Mouse (Mus musculus) neural tube, embryonic 12.5 days (tissue): ENCODE data around the gene Gm17416. TPM values are rescaled to one million over a fixed set of nuclear protein-coding genes. Genes with fewer than 3 reads are reported as not detected.

Experiments used
- ATAC-seq: fragments of 200-750 bp; cut with Nextera tagmentation; 2 replicates; pipeline ENCODE4 v1.8.0; 2017; ENCODE audit warnings: low read depth, mild to moderate bottlenecking, moderate TSS enrichment, moderate library complexity; ENCODE audit not compliant: low FRiP score
- H3K27ac ChIP-seq: fragments of 300-500 bp; sonication (generic); 2 replicates; pipeline ENCODE4 v1.5.1; 2016
- H3K27me3 ChIP-seq: fragments of 300-500 bp; sonication (generic); replicated peaks from 2 replicates; pipeline ENCODE4 v1.6.1; 2016; ENCODE audit warnings: mild to moderate bottlenecking
- H3K36me3 ChIP-seq: fragments of 300-500 bp; sonication (generic); 2 replicates; pipeline ENCODE4 v1.6.1; 2016; ENCODE audit warnings: mild to moderate bottlenecking
- H3K4me1 ChIP-seq: fragments of 300-500 bp; sonication (generic); 2 replicates; pipeline ENCODE4 v1.6.1; 2016
- H3K4me2 ChIP-seq: fragments of 300-500 bp; sonication (generic); replicated peaks from 2 replicates; pipeline ENCODE4 v1.6.1; 2016; ENCODE audit warnings: mild to moderate bottlenecking
- H3K4me3 ChIP-seq: fragments of 300-500 bp; sonication (generic); 2 replicates; pipeline ENCODE4 v1.5.1; 2016
- H3K9ac ChIP-seq: fragments of 300-500 bp; sonication (generic); 2 replicates; pipeline ENCODE4 v1.6.1; 2016; ENCODE audit warnings: mild to moderate bottlenecking
- H3K9me3 ChIP-seq: fragments of 300-500 bp; sonication (generic); 2 replicates; pipeline ENCODE4 v1.6.1; 2016; ENCODE audit warnings: mild to moderate bottlenecking
- WGBS: fragments of 180-500 bp; shearing (Covaris S2); methylation state at CpG from one replicate; pipeline ENCODE4 v1.1.7; 2016; 5-methylcytosine and 5-hydroxymethylcytosine counted together
- polyA plus RNA-seq: library from polyadenylated mRNA; unstranded; fragments of >200 nt; fragmentation: Nextera tagmentation; extraction: Ambion mirVana; gene quantifications from 2 replicates; pipeline ENCODE4 v1.2.1, GENCODE M21; 2016

Gene Gm17416
- not detected in 2 replicates for polyA plus RNA-seq

GRCm38 (mm10) chr2:152569038-152569437, at the start of gene Gm17416:
Gene Gm17416 (plus strand): TSS chr2:152569338.
- no peaks in the 10 kb centered on the region for H3K4me1 ChIP-seq
- H3K4me3 ChIP-seq = no peak within 1 kb of the TSS
- no peaks in the 10 kb centered on the region for H3K36me3 ChIP-seq
- no peak within 1 kb of the TSS for H3K27ac ChIP-seq
- no peak within 1 kb of the TSS for H3K9ac ChIP-seq
- H3K27me3 ChIP-seq = no peaks in the 10 kb centered on the region
- WGBS = 92% methylated on average over 5 of the region's 5 CpGs
- no peaks in the 10 kb centered on the region for H3K9me3 ChIP-seq
- no peak for ATAC-seq
- H3K4me2 ChIP-seq = no peak within 1 kb of the TSS

GRCm38 (mm10) chr2:152539944-152540710, 29.0 kb upstream of the Gm17416 start, which contains the start of gene Defb29:
Gene Defb29 (minus strand): TSS chr2:152540098.
- ATAC-seq = no peak
- Histone ChIP-seq H3K9me3 (no peaks in the 10 kb centered on the region), H3K27me3 (no peaks in the 10 kb centered on the region), H3K4me2 (no peak within 1 kb of the TSS), H3K4me3 (no peak within 1 kb of the TSS), H3K36me3 (no peaks in the 10 kb centered on the region), H3K4me1 (no peaks in the 10 kb centered on the region), H3K9ac (no peak within 1 kb of the TSS), H3K27ac (no peak within 1 kb of the TSS)
- 50% methylated on average over 13 of the region's 13 CpGs for WGBS

- Histone ChIP-seq H3K9ac (no peak overlapping the region), H3K4me1 (no peaks in the 10 kb centered on the region), H3K27me3 (no peaks in the 10 kb centered on the region), H3K4me3 (no peak overlapping the region), H3K9me3 (no peaks in the 10 kb centered on the region), H3K4me2 (no peak overlapping the region), H3K27ac (no peak overlapping the region), H3K36me3 (no peaks in the 10 kb centered on the region)
- WGBS = 88% methylated on average over 9 of the region's 9 CpGs
- no peak for ATAC-seq
Measured at GRCm38 (mm10) chr2:152541979-152542378, 27.2 kb upstream of the Gm17416 start.

GRCm38 (mm10) chr2:152542897-152543296, 26.2 kb upstream of the Gm17416 start:
- WGBS = 68% methylated on average over 2 of the region's 2 CpGs
- Histone ChIP-seq H3K36me3 (no peaks in the 10 kb centered on the region), H3K27ac (no peak overlapping the region), H3K9me3 (no peaks in the 10 kb centered on the region), H3K4me2 (no peak overlapping the region), H3K27me3 (no peaks in the 10 kb centered on the region), H3K4me1 (no peaks in the 10 kb centered on the region), H3K4me3 (no peak overlapping the region), H3K9ac (no peak overlapping the region)
- ATAC-seq = no peak

GRCm38 (mm10) chr2:152543478-152543877, 25.7 kb upstream of the Gm17416 start:
- Histone ChIP-seq H3K4me2 (no peak overlapping the region), H3K36me3 (no peaks in the 10 kb centered on the region), H3K27me3 (no peaks in the 10 kb centered on the region), H3K4me1 (no peaks in the 10 kb centered on the region), H3K27ac (no peak overlapping the region), H3K9me3 (no peaks in the 10 kb centered on the region), H3K4me3 (no peak overlapping the region), H3K9ac (no peak overlapping the region)
- 80% methylated on average over 4 of the region's 4 CpGs for WGBS
- no peak for ATAC-seq

- H3K4me2 ChIP-seq = no peak overlapping the region
- H3K27me3 ChIP-seq = no peaks in the 10 kb centered on the region
- no peak overlapping the region for H3K4me3 ChIP-seq
- ATAC-seq = no peak
- H3K27ac ChIP-seq = no peak overlapping the region
- WGBS = 29% methylated on average over 4 of the region's 4 CpGs
- no peaks in the 10 kb centered on the region for H3K9me3 ChIP-seq
- no peaks in the 10 kb centered on the region for H3K4me1 ChIP-seq
- no peak overlapping the region for H3K9ac ChIP-seq
- no peaks in the 10 kb centered on the region for H3K36me3 ChIP-seq
Measured at GRCm38 (mm10) chr2:152544691-152545090, 24.4 kb upstream of the Gm17416 start.

GRCm38 (mm10) chr2:152548124-152548523, 21.0 kb upstream of the Gm17416 start:
- H3K4me2 ChIP-seq = no peak overlapping the region
- no peak overlapping the region for H3K4me3 ChIP-seq
- H3K27ac ChIP-seq = no peak overlapping the region
- H3K4me1 ChIP-seq = no peaks in the 10 kb centered on the region
- no peaks in the 10 kb centered on the region for H3K9me3 ChIP-seq
- 73% methylated on average over 5 of the region's 5 CpGs for WGBS
- no peak for ATAC-seq
- H3K27me3 ChIP-seq = no peaks in the 10 kb centered on the region
- H3K36me3 ChIP-seq = no peaks in the 10 kb centered on the region
- no peak overlapping the region for H3K9ac ChIP-seq

- H3K27ac ChIP-seq = no peak overlapping the region
- H3K27me3 ChIP-seq = no peaks in the 10 kb centered on the region
- H3K4me2 ChIP-seq = peak overlapping the region; percentile 38; the same call in 1 of the 2 replicates
- no peak overlapping the region for H3K9ac ChIP-seq
- H3K9me3 ChIP-seq = no peaks in the 10 kb centered on the region
- H3K4me3 ChIP-seq = no peak overlapping the region
- no peaks in the 10 kb centered on the region for H3K4me1 ChIP-seq
- no peak for ATAC-seq
- 14% methylated on average over 16 of the region's 16 CpGs for WGBS
- no peaks in the 10 kb centered on the region for H3K36me3 ChIP-seq
Measured at GRCm38 (mm10) chr2:152553774-152554423, 15.2 kb upstream of the Gm17416 start.

GRCm38 (mm10) chr2:152556655-152557054, 12.5 kb upstream of the Gm17416 start:
- Histone ChIP-seq H3K36me3 (no peaks in the 10 kb centered on the region), H3K4me3 (no peak overlapping the region), H3K9ac (no peak overlapping the region), H3K27me3 (no peaks in the 10 kb centered on the region), H3K27ac (no peak overlapping the region), H3K4me2 (no peak overlapping the region), H3K9me3 (no peaks in the 10 kb centered on the region), H3K4me1 (no peaks in the 10 kb centered on the region)
- no peak for ATAC-seq
- 89% methylated on average over 7 of the region's 7 CpGs for WGBS

GRCm38 (mm10) chr2:152569881-152570280, 743 bp downstream of the Gm17416 start:
- no peak for ATAC-seq
- Histone ChIP-seq H3K4me3 (no peak overlapping the region), H3K36me3 (no peaks in the 10 kb centered on the region), H3K27ac (no peak overlapping the region), H3K4me1 (no peaks in the 10 kb centered on the region), H3K4me2 (no peak overlapping the region), H3K27me3 (no peaks in the 10 kb centered on the region), H3K9me3 (no peaks in the 10 kb centered on the region), H3K9ac (no peak overlapping the region)
- 84% methylated on average over 4 of the region's 4 CpGs for WGBS

GRCm38 (mm10) chr2:152570313-152570712, 1.2 kb downstream of the Gm17416 start:
- no peak overlapping the region for H3K9ac ChIP-seq
- 87% methylated on average over 6 of the region's 6 CpGs for WGBS
- no peaks in the 10 kb centered on the region for H3K9me3 ChIP-seq
- ATAC-seq = no peak
- H3K27me3 ChIP-seq = no peaks in the 10 kb centered on the region
- no peaks in the 10 kb centered on the region for H3K36me3 ChIP-seq
- H3K4me1 ChIP-seq = no peaks in the 10 kb centered on the region
- H3K27ac ChIP-seq = no peak overlapping the region
- H3K4me3 ChIP-seq = no peak overlapping the region
- no peak overlapping the region for H3K4me2 ChIP-seq

GRCm38 (mm10) chr2:152572114-152572794, 3.1 kb downstream of the Gm17416 start, which contains the start of gene Defb21:
Gene Defb21 (plus strand): TSS chr2:152572744.
- no peaks in the 10 kb centered on the region for H3K27me3 ChIP-seq
- 68% methylated on average over 11 of the region's 11 CpGs for WGBS
- H3K9ac ChIP-seq = no peak within 1 kb of the TSS
- H3K9me3 ChIP-seq = no peaks in the 10 kb centered on the region
- H3K27ac ChIP-seq = no peak within 1 kb of the TSS
- no peak within 1 kb of the TSS for H3K4me2 ChIP-seq
- no peaks in the 10 kb centered on the region for H3K36me3 ChIP-seq
- ATAC-seq = no peak
- H3K4me3 ChIP-seq = no peak within 1 kb of the TSS
- no peaks in the 10 kb centered on the region for H3K4me1 ChIP-seq
